Mouse (Mus musculus): Measurements from ENCODE around the gene Cfap299. TPM values are rescaled to one million over a fixed set of nuclear protein-coding genes. Genes with fewer than 3 reads are reported as not detected.
A peak's percentile ranks its signal among the peaks of the same experiment; 100 is the strongest.
"Not testable (repeated sequence)": the region's sequence is repeated elsewhere in the genome, so short reads cannot be mapped to it uniquely, and the experiment has no call there.

Cfap299 gene
- polyA plus RNA-seq, 1 experiment from 2014 or later: 0.35 TPM

DNA sequence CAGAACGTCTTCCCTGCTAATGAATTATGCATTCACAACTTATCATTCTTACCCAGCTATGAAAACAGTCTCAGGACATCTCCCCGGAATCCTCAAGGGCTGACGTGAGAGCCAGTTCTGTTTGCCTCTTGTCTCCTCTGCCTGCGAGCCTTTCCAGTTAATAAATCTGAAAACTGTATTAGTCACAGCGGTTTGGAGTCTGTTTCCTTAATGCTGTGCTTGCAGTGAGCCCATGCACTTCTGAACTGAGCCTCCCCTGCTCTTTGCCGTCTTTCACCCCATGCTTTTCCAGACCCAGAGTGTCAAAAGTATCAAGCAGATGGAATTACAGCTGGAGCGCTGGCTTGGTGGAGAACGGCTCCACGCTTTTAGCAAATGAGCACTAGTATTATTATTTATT is 22.6 kb upstream of the Cfap299 start:
- 66% methylated on average over 9 of the region's 9 CpGs for WGBS
- Histone ChIP-seq H3K9me3 (ENCODE audit: control insufficient read depth, low read length) (no peaks in the 10 kb centered on the region), H3K4me1 (ENCODE audit: control insufficient read depth, insufficient read depth, low read length) (no peaks in the 10 kb centered on the region), H3K27me3 (ENCODE audit: control insufficient read depth, insufficient read depth, low read length) (no peaks in the 10 kb centered on the region), H3K27ac (replicated peaks; ENCODE audit: low read depth, low read length) (no peak overlapping the region), H3K9ac (ENCODE audit: low read length) (no peak overlapping the region), H3K4me3 (ENCODE audit: low read depth, low read length) (no peak overlapping the region), H3K36me3 (ENCODE audit: control insufficient read depth, insufficient read depth, low read length) (no peaks in the 10 kb centered on the region), H3K4me2 (ENCODE audit: low read depth, severe bottlenecking) (no peak overlapping the region)
- ATAC-seq (ENCODE audit: insufficient number of reproducible peaks, low FRiP score, low TSS enrichment, low read depth) (0 out of 2 replicates have a peak, but pooled peaks have one; percentile 60), DNase-seq (ENCODE audit: low spot score) (peak; percentile 25)

DNA sequence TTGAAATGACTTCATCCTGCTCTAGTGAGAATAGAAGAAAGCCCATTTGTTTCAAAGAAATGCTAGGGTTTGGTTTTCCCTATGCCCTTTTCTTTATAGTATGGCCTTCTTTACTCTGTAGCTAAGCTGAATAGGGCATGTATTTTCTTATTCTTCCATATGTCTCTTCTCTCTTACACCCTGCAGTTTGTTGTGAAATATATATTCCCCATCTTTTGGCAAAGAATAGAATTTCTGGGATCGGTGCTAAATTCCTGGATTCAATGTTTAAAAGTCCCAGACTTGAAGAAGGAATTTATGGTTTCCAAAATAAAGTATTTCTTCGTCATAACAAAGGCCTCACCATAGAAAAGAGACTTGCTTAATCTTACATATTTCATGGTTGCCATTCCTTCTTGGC is 2.5 kb upstream of the Cfap299 start:
- Histone ChIP-seq H3K27me3 (ENCODE audit: control insufficient read depth, insufficient read depth, low read length) (no peaks in the 10 kb centered on the region), H3K36me3 (ENCODE audit: control insufficient read depth, insufficient read depth, low read length) (no peaks in the 10 kb centered on the region), H3K4me1 (ENCODE audit: control insufficient read depth, insufficient read depth, low read length) (no peaks in the 10 kb centered on the region), H3K9me3 (ENCODE audit: control insufficient read depth, low read length) (no peaks in the 10 kb centered on the region), H3K9ac (ENCODE audit: low read length) (no peak overlapping the region), H3K27ac (replicated peaks; ENCODE audit: low read depth, low read length) (no peak overlapping the region), H3K4me3 (ENCODE audit: low read depth, low read length) (no peak overlapping the region), H3K4me2 (ENCODE audit: low read depth, severe bottlenecking) (no peak overlapping the region)
- ATAC-seq (ENCODE audit: insufficient number of reproducible peaks, low FRiP score, low TSS enrichment, low read depth): no peak
- no peak for DNase-seq (ENCODE audit: low spot score)
- 90% methylated on average over 2 of the region's 2 CpGs for WGBS

DNA sequence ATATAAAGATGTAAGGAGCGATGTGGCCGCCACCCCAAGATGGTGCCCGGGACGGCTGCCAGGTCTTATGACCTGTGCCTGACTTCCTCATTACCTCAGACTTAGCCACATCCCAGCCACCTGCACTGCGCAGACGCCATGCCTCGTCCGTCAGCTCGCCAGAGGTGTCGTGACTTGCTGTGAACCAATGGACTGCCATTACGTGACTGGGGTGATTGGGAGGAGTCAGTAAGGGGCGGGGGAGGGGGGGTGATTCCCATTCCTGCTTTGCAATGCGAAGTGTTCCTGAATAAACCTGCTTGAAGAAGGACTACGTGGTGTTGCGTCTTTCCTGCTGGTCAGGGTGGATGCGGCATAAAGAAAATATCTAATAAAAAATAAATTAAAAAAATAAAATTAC is 14.6 kb downstream of the Cfap299 start:
- 91% methylated on average over 16 of the region's 16 CpGs for WGBS
- H3K9me3 ChIP-seq (ENCODE audit: control insufficient read depth, low read length): not testable (repeated sequence)

DNA sequence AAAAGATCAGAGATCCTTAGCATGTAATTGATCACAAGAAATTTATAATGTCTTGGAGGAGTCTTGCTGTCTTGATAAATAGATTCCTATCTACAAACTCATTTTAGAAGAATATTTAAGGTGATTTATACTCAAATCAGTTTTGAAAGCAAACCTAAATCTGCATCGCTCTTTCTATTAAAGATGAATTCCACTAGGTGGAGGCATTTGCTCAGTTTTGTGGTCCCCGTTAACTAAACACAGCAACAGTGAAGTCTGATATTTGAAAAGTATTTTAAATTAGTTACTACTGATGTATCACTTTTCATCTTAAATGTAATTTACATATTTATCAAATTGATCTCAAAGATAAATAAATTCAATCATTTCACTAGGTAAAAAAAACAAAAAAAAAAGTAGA is 15.5 kb downstream of the Cfap299 start:
- no peak overlapping the region for H3K4me3 ChIP-seq (ENCODE audit: low read depth, low read length)
- 75% methylated on average over 2 of the region's 2 CpGs for WGBS

More for the DNA sequence above, 14.6 kb downstream of the Cfap299 start:
- H3K36me3 ChIP-seq (ENCODE audit: control insufficient read depth, insufficient read depth, low read length); DNase-seq (ENCODE audit: low spot score); H3K27me3 ChIP-seq (ENCODE audit: control insufficient read depth, insufficient read depth, low read length); H3K4me2 ChIP-seq (ENCODE audit: low read depth, severe bottlenecking); ATAC-seq (ENCODE audit: insufficient number of reproducible peaks, low FRiP score, low TSS enrichment, low read depth); H3K27ac ChIP-seq (replicated peaks; ENCODE audit: low read depth, low read length); H3K9ac ChIP-seq (ENCODE audit: low read length); H3K4me1 ChIP-seq (ENCODE audit: control insufficient read depth, insufficient read depth, low read length); H3K4me3 ChIP-seq (ENCODE audit: low read depth, low read length): not testable (repeated sequence)

DNA sequence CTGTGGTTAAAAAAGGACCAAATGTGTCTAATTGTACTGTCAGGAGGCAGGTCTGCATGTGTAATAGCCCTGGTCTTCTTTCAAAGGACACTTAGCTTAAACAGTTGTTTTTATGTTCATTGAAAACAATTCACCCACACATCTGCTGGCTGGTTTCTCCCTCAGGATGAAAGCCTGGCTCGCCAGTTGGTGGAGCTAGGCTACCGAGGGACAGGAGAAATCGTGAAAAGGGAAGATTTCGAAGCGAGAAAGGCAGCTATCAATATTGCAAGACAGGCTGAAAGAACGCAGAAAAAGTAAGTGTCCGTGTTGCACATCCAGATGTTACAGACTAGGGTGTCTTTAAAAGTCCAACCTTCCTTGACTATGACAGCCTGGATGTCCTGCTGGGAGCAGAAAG is 17.0 kb downstream of the Cfap299 start:
- ATAC-seq (ENCODE audit: insufficient number of reproducible peaks, low FRiP score, low TSS enrichment, low read depth): no peak
- no peaks in the 10 kb centered on the region for H3K36me3 ChIP-seq (ENCODE audit: control insufficient read depth, insufficient read depth, low read length)
- no peaks in the 10 kb centered on the region for H3K4me1 ChIP-seq (ENCODE audit: control insufficient read depth, insufficient read depth, low read length)
- no peak overlapping the region for H3K4me3 ChIP-seq (ENCODE audit: low read depth, low read length)
- H3K27ac ChIP-seq (replicated peaks; ENCODE audit: low read depth, low read length): no peak overlapping the region
- H3K9ac ChIP-seq (ENCODE audit: low read length): no peak overlapping the region
- H3K27me3 ChIP-seq (ENCODE audit: control insufficient read depth, insufficient read depth, low read length): no peaks in the 10 kb centered on the region
- DNase-seq (ENCODE audit: low spot score): no peak
- H3K9me3 ChIP-seq (ENCODE audit: control insufficient read depth, low read length): no peaks in the 10 kb centered on the region
- no peak overlapping the region for H3K4me2 ChIP-seq (ENCODE audit: low read depth, severe bottlenecking)
- 75% methylated on average over 7 of the region's 7 CpGs for WGBS

More for the DNA sequence above, 15.5 kb downstream of the Cfap299 start:
- Histone ChIP-seq H3K4me1 (ENCODE audit: control insufficient read depth, insufficient read depth, low read length) (no peaks in the 10 kb centered on the region), H3K27me3 (ENCODE audit: control insufficient read depth, insufficient read depth, low read length) (no peaks in the 10 kb centered on the region), H3K9me3 (ENCODE audit: control insufficient read depth, low read length) (no peaks in the 10 kb centered on the region), H3K36me3 (ENCODE audit: control insufficient read depth, insufficient read depth, low read length) (no peaks in the 10 kb centered on the region), H3K9ac (ENCODE audit: low read length) (no peak overlapping the region), H3K27ac (replicated peaks; ENCODE audit: low read depth, low read length) (no peak overlapping the region), H3K4me2 (ENCODE audit: low read depth, severe bottlenecking) (no peak overlapping the region)
- DNase-seq (ENCODE audit: low spot score) (no peak), ATAC-seq (ENCODE audit: insufficient number of reproducible peaks, low FRiP score, low TSS enrichment, low read depth) (no peak)

DNA sequence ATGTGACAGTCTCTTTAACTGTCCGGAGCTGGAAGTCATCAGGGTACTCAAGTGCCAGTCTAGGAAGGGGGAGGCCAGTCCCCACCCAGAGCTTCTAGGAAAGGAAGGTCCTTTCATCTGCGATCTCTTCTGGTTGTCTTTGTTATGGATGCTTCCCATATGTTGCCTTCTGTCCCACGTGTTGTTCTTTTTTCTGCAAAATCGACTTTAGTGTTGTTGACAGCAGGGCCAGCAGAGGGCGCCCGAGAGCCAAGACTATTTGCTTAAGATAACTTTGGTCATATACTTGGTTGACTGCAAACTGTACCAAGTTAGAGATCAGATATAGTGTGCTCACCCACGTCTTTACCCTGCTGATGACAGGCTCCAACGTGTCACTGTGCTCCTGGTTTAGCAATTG is 19.5 kb downstream of the Cfap299 start:
- H3K9ac ChIP-seq (ENCODE audit: low read length): no peak overlapping the region
- no peaks in the 10 kb centered on the region for H3K9me3 ChIP-seq (ENCODE audit: control insufficient read depth, low read length)
- no peaks in the 10 kb centered on the region for H3K4me1 ChIP-seq (ENCODE audit: control insufficient read depth, insufficient read depth, low read length)
- DNase-seq (ENCODE audit: low spot score): peak; percentile 91
- no peak overlapping the region for H3K27ac ChIP-seq (replicated peaks; ENCODE audit: low read depth, low read length)
- no peak overlapping the region for H3K4me2 ChIP-seq (ENCODE audit: low read depth, severe bottlenecking)
- 0 out of 2 replicates have a peak, but pooled peaks have one; percentile 54 for ATAC-seq (ENCODE audit: insufficient number of reproducible peaks, low FRiP score, low TSS enrichment, low read depth)
- no peaks in the 10 kb centered on the region for H3K27me3 ChIP-seq (ENCODE audit: control insufficient read depth, insufficient read depth, low read length)
- no peak overlapping the region for H3K4me3 ChIP-seq (ENCODE audit: low read depth, low read length)
- H3K36me3 ChIP-seq (ENCODE audit: control insufficient read depth, insufficient read depth, low read length): no peaks in the 10 kb centered on the region
- WGBS: 8% methylated on average over 8 of the region's 8 CpGs

DNA sequence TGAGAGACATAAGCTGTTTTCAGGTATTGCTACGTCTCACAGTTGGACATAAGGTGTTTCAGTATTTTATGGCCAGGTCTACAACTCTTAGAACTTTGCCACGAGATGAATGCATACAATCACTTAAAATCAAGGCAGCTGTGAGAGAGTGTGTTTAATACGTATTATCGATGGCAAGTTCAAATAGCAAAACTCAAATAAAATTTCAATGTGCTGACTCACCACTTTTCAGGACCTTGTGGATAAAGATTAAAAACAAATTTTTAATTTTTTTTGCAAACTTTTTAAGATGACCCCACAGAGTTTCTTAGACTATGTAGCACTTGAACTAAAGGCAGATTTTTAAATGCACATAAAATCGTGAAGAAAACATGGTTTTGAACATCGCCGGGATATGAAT is 30.8 kb downstream of the Cfap299 start:
- ATAC-seq (ENCODE audit: insufficient number of reproducible peaks, low FRiP score, low TSS enrichment, low read depth): no peak
- Histone ChIP-seq H3K27me3 (ENCODE audit: control insufficient read depth, insufficient read depth, low read length) (no peaks in the 10 kb centered on the region), H3K4me3 (ENCODE audit: low read depth, low read length) (no peak overlapping the region), H3K27ac (replicated peaks; ENCODE audit: low read depth, low read length) (no peak overlapping the region), H3K4me1 (ENCODE audit: control insufficient read depth, insufficient read depth, low read length) (no peaks in the 10 kb centered on the region), H3K4me2 (ENCODE audit: low read depth, severe bottlenecking) (no peak overlapping the region), H3K9me3 (ENCODE audit: control insufficient read depth, low read length) (no peaks in the 10 kb centered on the region), H3K36me3 (ENCODE audit: control insufficient read depth, insufficient read depth, low read length) (no peaks in the 10 kb centered on the region), H3K9ac (ENCODE audit: low read length) (no peak overlapping the region)
- 91% methylated on average over 7 of the region's 7 CpGs for WGBS
- no peak for DNase-seq (ENCODE audit: low spot score)

DNA sequence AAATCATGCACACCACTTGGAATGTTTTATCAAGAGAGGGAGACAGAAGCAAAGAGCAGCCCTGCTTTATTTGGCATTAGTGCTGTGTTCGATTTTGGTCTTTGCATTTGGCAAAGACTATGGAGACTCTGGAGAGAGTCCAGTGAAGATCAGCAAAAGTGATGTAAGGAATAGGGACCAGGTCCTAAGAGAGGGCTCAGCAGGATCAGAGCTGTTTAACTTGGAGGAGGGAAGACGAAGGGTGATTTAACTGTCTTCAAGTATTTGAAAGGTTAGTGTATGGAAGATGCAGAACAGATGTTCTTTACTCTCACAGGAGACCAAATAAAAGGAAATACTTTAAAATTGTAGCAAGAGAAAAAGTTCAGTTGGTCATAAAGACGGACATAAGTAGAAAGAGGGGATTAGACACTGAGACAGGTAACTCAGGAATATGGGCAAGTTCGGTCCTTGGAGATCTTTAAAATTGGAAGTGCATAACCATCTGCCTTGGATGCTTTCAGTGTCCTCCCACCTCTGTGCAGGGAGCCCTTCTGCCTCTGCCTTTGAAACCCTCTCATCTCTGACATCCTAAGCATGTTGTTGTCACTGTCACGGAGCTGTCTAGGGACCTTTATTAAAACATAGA is 31.8 kb downstream of the Cfap299 start:
- Histone ChIP-seq H3K9me3 (ENCODE audit: control insufficient read depth, low read length) (no peaks in the 10 kb centered on the region), H3K27ac (replicated peaks; ENCODE audit: low read depth, low read length) (no peak overlapping the region), H3K27me3 (ENCODE audit: control insufficient read depth, insufficient read depth, low read length) (no peaks in the 10 kb centered on the region), H3K9ac (ENCODE audit: low read length) (no peak overlapping the region), H3K36me3 (ENCODE audit: control insufficient read depth, insufficient read depth, low read length) (no peaks in the 10 kb centered on the region), H3K4me3 (ENCODE audit: low read depth, low read length) (no peak overlapping the region), H3K4me2 (ENCODE audit: low read depth, severe bottlenecking) (no peak overlapping the region), H3K4me1 (ENCODE audit: control insufficient read depth, insufficient read depth, low read length) (no peaks in the 10 kb centered on the region)
- 77% methylated on average over 5 of the region's 5 CpGs for WGBS
- no peak for DNase-seq (ENCODE audit: low spot score)
- no peak for ATAC-seq (ENCODE audit: insufficient number of reproducible peaks, low FRiP score, low TSS enrichment, low read depth)

DNA sequence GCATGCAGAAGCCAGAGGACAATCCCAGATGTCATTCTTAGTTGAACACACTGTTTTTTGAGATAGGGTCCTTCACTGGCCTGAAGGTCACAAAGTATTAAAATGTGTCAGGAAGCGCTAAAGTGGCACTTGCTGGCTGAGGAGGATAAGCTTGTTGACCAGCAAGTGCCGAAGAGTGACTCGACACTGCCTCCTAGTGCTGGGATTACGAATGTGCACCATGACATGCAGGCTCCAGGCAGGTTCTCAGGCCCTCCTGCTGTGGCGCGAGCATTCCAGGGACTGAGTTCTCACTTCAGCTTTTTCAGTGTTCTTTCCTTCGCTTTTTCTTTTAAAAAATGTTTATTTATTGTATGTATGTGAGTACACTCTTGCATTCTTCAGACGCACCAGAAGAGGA is 34.3 kb downstream of the Cfap299 start:
- no peaks in the 10 kb centered on the region for H3K9me3 ChIP-seq (ENCODE audit: control insufficient read depth, low read length)
- WGBS: 57% methylated on average over 8 of the region's 8 CpGs

More for the DNA sequence above, 34.3 kb downstream of the Cfap299 start:
- H3K9ac ChIP-seq (ENCODE audit: low read length): no peak overlapping the region
- DNase-seq (ENCODE audit: low spot score) (peak; percentile 42), ATAC-seq (ENCODE audit: insufficient number of reproducible peaks, low FRiP score, low TSS enrichment, low read depth) (no peak)
- no peak overlapping the region for H3K27ac ChIP-seq (replicated peaks; ENCODE audit: low read depth, low read length)
- H3K4me1 ChIP-seq (ENCODE audit: control insufficient read depth, insufficient read depth, low read length): no peaks in the 10 kb centered on the region
- H3K4me3 ChIP-seq (ENCODE audit: low read depth, low read length): no peak overlapping the region
- H3K36me3 ChIP-seq (ENCODE audit: control insufficient read depth, insufficient read depth, low read length): no peaks in the 10 kb centered on the region
- no peak overlapping the region for H3K4me2 ChIP-seq (ENCODE audit: low read depth, severe bottlenecking)
- H3K27me3 ChIP-seq (ENCODE audit: control insufficient read depth, insufficient read depth, low read length): no peaks in the 10 kb centered on the region

Measured in limb, embryonic 11.5 days (tissue).